Mouse (Mus musculus) cerebellum, adult 9-10 months (tissue): ENCODE measurements at regions not wholly inside any gene's neighbourhood (a gene's known extent, or its start where the extent isn't known, plus 50 kb on each side); places are given as distances from the start of the nearest gene placed in this dataset.

Source experiments
- DNase-seq: peaks from one replicate; pipeline ENCODE4 v3.0.0; 2022

DNA sequence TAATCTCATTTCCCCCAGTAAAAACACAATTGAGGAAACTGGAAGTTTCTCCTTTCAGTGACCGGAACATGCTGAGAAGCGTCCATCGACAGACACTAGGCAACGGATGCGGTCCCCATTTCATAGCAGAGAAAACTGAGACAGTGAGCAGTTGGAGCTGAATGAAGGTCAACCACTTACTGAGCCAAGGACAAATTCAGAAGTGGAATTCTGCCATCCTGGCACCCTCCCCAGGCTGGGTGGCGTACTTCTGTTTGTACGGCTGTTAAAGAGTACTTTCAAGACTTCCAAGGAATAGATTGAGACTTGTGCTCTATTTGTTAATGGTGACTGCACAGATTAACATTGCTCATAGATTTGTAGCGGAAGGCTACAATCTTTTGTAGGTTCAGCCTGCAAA, 54.2 kb upstream of the Bhlhe40 start:
- peak; percentile 25 for DNase-seq

DNA sequence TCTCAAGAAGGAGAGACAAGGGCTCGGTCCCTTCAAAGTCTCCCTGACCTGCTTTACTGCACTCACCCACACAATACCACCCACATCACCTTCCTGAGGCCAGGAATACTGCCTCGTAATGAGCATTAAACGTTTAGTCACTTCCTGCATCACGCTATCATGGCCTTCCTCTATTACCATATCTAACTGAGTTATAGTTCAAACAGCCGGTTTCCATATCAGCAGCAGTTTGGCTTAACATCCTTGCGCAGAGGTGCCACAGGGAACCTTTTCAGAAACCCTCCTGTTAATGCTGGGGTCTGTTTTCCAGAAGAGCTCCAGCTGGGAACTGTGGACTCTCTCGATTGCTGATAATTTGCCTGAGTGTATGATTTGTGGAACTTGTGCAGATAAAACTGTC, 52.1 kb upstream of the Bhlhe40 start:
- no peak for DNase-seq
